Mouse (Mus musculus) lung, embryonic 16.5 days (tissue): ENCODE results near the gene Smap2. TPM values are rescaled to one million over a fixed set of nuclear protein-coding genes. Genes with fewer than 3 reads are reported as not detected.
A peak's percentile ranks its signal among the peaks of the same experiment; 100 is the strongest.

Experiments used
- ATAC-seq: fragments of 200-750 bp; cut with Nextera tagmentation; 2 replicates; pipeline ENCODE4 v1.8.0; 2017; ENCODE audit warnings: low read depth, mild to moderate bottlenecking, moderate library complexity
- H3K27ac ChIP-seq: fragments of 300-500 bp; sonication (generic); 2 replicates; pipeline ENCODE4 v1.5.1; 2014; ENCODE audit warnings: mild to moderate bottlenecking, control low read depth, low read length
- H3K27me3 ChIP-seq: fragments of 300-500 bp; sonication (generic); 2 replicates; pipeline ENCODE4 v1.6.1; 2014; ENCODE audit warnings: low read depth, low read length, mixed read lengths; ENCODE audit not compliant: control insufficient read depth, insufficient read depth
- H3K36me3 ChIP-seq: fragments of 300-500 bp; sonication (generic); 2 replicates; pipeline ENCODE4 v1.6.1; 2014; ENCODE audit warnings: low read length; ENCODE audit not compliant: control insufficient read depth, insufficient read depth
- H3K4me1 ChIP-seq: fragments of 300-500 bp; sonication (generic); replicated peaks from 2 replicates; pipeline ENCODE4 v1.6.1; 2014; ENCODE audit warnings: low read length, mixed read lengths; ENCODE audit not compliant: control insufficient read depth, insufficient read depth
- H3K4me2 ChIP-seq: fragments of 300-500 bp; sonication (generic); 2 replicates; pipeline ENCODE4 v1.6.1; 2014; ENCODE audit warnings: low read depth, low read length, control low read depth
- H3K4me3 ChIP-seq: fragments of 300-500 bp; sonication (generic); 2 replicates; pipeline ENCODE4 v1.5.1; 2014; ENCODE audit warnings: mild to moderate bottlenecking, low read length, control low read depth
- H3K9ac ChIP-seq: fragments of 300-500 bp; sonication (generic); 2 replicates; pipeline ENCODE4 v1.6.1; 2014; ENCODE audit warnings: low read length, control low read depth
- H3K9me3 ChIP-seq: fragments of 300-500 bp; sonication (generic); 2 replicates; pipeline ENCODE4 v1.6.1; 2016; ENCODE audit warnings: low read length; ENCODE audit not compliant: control insufficient read depth
- WGBS: fragments of 180-500 bp; shearing (Covaris S2); extraction: QIAGEN DNeasy Blood & Tissue Kit; methylation state at CpG from one replicate; pipeline ENCODE4 v1.1.7; 2014; 5-methylcytosine and 5-hydroxymethylcytosine counted together
- polyA plus RNA-seq: library from polyadenylated mRNA; unstranded; fragments of >200 nt; fragmentation: Nextera tagmentation; extraction: Ambion mirVana; gene quantifications from 2 replicates; pipeline ENCODE4 v1.2.1, GENCODE M21; 2015

Gene Smap2
- polyA plus RNA-seq, 1 experiment from 2014 or later = 12.6 TPM

DNA sequence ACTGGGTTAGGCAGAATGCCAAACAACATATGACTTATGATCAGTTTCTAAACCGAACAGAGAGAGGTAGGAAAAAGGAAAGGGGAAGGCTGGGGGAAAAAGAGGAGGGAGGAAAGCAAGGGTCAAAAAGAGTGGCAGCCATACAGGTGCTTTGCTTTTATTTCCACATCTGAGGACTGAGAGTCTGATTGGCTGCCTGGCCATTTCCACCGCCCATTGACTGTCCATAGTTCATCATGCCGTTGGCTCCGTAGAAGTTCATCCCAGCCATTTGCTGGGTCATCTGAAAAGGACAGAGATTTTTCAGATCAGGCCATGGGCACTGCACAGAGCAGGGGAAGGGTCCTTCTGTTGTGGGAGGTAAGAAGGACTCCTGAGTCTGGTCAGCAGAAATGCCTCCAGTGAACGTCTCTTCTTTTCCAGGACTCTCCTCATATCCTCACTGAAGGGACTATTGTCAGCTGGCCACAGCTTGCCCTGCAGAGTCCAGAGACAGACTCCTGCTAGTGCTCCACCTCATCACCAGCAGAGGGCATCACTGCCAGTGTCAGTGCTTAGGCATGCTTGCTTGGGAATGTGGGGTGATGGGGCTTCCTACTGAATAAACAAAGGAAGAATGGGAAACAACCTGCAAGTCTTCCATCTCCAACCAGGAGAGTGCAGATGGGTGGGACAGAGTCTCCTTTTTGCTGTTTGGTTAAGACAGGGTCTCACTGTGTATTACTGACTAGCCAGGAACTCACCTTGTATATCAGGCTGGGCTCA, 47.5 kb downstream of the Smap2 start:
- H3K4me3 ChIP-seq = no peak overlapping the region
- H3K36me3 ChIP-seq = peaks cover 11% of the 10 kb centered on the region
- H3K4me2 ChIP-seq = no peak overlapping the region
- H3K27ac ChIP-seq = no peak overlapping the region
- no peak for ATAC-seq
- no peaks in the 10 kb centered on the region for H3K27me3 ChIP-seq
- WGBS = 73% methylated on average over 5 of the region's 5 CpGs
- H3K4me1 ChIP-seq = no peaks in the 10 kb centered on the region
- no peaks in the 10 kb centered on the region for H3K9me3 ChIP-seq
- H3K9ac ChIP-seq = no peak overlapping the region

DNA sequence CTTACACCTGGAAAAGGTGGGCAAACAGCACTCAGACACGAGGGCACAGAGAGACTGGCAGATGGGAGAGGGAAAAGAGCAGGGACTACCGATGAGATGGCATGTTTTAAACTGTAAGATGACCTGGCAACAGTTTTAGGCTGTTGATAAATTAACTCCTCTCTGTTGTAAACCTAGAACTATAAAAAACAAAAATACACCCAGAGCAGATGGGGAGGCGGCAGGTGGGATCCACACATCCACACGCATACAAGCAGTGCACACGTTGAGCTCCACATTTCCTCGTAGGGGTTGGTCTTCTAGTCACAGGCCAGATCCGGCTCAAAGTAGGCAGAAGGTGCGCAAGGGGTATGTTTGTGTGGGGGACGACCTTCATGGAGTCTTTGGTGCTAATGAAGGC, 48.6 kb downstream of the Smap2 start:
- no peak overlapping the region for H3K9ac ChIP-seq
- no peaks in the 10 kb centered on the region for H3K4me1 ChIP-seq
- no peaks in the 10 kb centered on the region for H3K9me3 ChIP-seq
- H3K36me3 ChIP-seq = peaks cover 8% of the 10 kb centered on the region; the same call in 1 of the 2 replicates
- H3K27ac ChIP-seq = no peak overlapping the region
- H3K4me3 ChIP-seq = no peak overlapping the region
- H3K27me3 ChIP-seq = no peaks in the 10 kb centered on the region
- H3K4me2 ChIP-seq = no peak overlapping the region
- WGBS = 75% methylated on average over 9 of the region's 9 CpGs
- ATAC-seq = no peak

DNA sequence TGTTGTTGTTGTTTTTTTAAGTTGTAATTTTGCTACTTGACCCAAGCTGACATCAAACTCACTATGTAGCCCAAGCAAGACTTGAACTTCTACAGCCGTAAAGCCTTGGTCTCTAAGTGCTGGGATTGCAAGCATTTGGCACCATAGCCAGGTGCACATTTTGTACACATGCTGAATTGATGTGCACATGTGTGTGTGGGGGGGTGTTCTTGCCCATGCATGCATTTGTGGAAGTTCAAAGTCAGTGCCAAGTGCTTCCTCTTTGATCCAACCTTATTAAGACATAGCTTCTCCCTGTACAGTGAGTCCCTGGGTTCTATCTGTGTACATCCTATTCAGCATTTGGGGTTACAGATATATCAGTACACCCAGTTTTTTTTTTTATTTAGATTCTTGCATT, 61.5 kb downstream of the Smap2 start:
- H3K4me1 ChIP-seq = 0 out of 2 replicates have a peak, but pooled peaks cover 7% of the 10 kb centered on the region
- H3K9ac ChIP-seq = no peak overlapping the region
- no peaks in the 10 kb centered on the region for H3K27me3 ChIP-seq
- no peak overlapping the region for H3K4me3 ChIP-seq
- no peaks in the 10 kb centered on the region for H3K36me3 ChIP-seq
- H3K9me3 ChIP-seq = no peaks in the 10 kb centered on the region
- no peak for ATAC-seq
- H3K4me2 ChIP-seq = no peak overlapping the region
- WGBS = 84% methylated on average over 1 of the region's 1 CpGs
- no peak overlapping the region for H3K27ac ChIP-seq

DNA sequence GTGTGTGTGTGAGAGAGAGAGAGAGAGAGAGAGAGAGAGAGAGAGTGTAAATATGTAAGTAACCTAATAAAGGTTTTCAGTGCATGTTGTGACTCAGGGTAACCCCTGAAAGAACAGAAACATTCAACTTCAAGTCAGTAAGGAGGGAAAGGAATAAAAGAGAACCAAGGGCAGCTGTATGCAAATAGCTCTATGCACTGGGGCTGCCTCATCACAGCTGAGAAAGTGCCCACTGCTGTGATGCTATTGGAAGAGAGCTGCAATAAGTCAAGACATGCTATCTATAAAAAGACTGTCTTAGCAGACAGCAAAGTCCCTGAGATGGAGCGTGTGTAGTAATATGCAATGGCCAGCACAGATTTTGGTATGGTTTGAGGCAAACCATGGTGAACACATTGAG, 63.4 kb downstream of the Smap2 start:
- H3K4me1 ChIP-seq = peaks cover 11% of the 10 kb centered on the region; the same call in 1 of the 2 replicates
- ATAC-seq = no peak
- H3K36me3 ChIP-seq = no peaks in the 10 kb centered on the region
- no peak overlapping the region for H3K27ac ChIP-seq
- H3K9me3 ChIP-seq = no peaks in the 10 kb centered on the region
- H3K9ac ChIP-seq = no peak overlapping the region
- 85% methylated on average over 1 of the region's 1 CpGs for WGBS
- no peaks in the 10 kb centered on the region for H3K27me3 ChIP-seq
- H3K4me3 ChIP-seq = no peak overlapping the region
- no peak overlapping the region for H3K4me2 ChIP-seq

DNA sequence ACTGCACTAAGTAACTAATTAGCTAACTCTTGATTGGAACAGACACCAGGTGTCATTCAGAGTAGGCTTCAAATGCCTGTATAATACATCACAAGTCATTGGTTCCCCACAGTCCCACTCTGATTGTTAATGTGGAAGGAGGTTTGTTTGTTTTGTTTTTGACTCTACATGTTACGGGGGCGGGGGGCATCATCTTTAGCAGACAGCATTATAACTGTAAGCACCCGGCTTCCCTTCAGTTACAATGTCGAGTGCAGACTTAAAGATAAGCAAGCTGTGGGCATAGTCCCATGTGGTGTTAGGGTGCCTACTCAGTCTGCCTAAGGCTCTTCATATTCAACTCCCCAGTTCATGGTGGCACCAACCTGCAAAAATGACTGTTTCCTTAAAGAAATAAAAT, 64.0 kb downstream of the Smap2 start:
- Histone ChIP-seq H3K9me3 (no peaks in the 10 kb centered on the region), H3K4me2 (no peak overlapping the region), H3K36me3 (no peaks in the 10 kb centered on the region), H3K27ac (no peak overlapping the region), H3K4me1 (peaks cover 11% of the 10 kb centered on the region; the same call in 1 of the 2 replicates), H3K27me3 (no peaks in the 10 kb centered on the region), H3K9ac (no peak overlapping the region), H3K4me3 (no peak overlapping the region)
- WGBS = 61% methylated on average over 4 of the region's 4 CpGs
- no peak for ATAC-seq

DNA sequence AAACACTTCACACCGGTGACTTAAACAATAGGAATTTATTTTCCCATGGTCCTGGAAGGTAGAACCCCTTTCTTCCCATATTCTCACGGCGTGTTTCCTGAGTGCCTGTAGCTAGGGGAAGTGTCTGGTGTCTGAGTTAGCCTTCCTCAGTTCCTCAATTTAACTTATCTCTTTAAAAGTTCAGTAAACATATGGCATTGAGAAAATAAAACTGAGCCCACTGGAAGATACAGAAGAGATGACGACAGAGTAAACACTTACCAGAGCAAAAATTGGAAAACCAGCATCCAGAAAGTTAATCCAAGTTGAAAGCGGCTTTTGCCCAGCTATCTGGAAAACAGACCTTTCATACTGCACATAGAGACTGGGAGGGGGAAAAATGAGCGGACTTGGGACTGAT, 64.9 kb downstream of the Smap2 start:
- peak overlapping the region; percentile 84 for H3K9ac ChIP-seq

DNA sequence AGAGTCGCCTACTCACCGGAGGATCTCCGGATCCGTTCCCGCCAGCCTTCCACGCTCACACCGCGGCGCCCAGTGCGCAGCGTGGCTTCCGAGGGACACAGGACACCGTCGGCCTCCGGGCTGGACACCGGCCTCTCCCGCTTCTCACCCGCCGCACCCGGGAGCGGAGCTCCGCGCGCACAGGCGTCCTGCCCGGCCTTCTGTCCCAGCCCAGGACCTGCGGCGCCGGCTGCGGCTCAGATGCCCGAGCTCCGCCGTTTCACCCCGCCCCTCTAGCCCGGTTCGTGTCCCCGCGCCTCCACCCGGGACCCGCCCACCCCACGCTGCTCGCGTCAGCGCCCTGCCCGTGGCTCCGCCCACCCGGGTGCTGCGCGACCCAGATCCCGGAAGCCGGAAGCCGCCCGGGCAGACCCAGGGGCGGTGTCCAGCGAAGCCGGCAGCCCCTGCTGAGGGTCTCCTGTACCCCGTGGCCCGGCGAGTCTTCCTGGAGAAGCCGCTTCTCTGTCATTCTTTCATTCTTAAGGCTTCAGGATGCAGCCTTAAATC, 65.5 kb downstream of the Smap2 start, which contains the start of gene Zfp69:
TSS of gene Zfp69 (minus strand) at position 272 of the 546 bp plus-strand sequence.
- H3K9me3 ChIP-seq = no peaks in the 10 kb centered on the region
- peak; percentile 100 for ATAC-seq
- peaks cover 3% of the 10 kb centered on the region; the same call in 1 of the 2 replicates for H3K36me3 ChIP-seq
- peak within 1 kb of the TSS; percentile 84 for H3K27ac ChIP-seq
- no peaks in the 10 kb centered on the region for H3K27me3 ChIP-seq
- peaks cover 11% of the 10 kb centered on the region; the same call in 1 of the 2 replicates for H3K4me1 ChIP-seq
- peak within 1 kb of the TSS; percentile 74 for H3K4me3 ChIP-seq
- peak within 1 kb of the TSS; percentile 84 for H3K9ac ChIP-seq
- under 1% methylated on average over 52 of the region's 60 CpGs for WGBS
- H3K4me2 ChIP-seq = peak within 1 kb of the TSS; percentile 91

More for the DNA sequence above, 64.9 kb downstream of the Smap2 start:
- H3K36me3 ChIP-seq = 0 out of 2 replicates have a peak, but pooled peaks cover under 1% of the 10 kb centered on the region
- peak overlapping the region; percentile 84 for H3K27ac ChIP-seq
- no peaks in the 10 kb centered on the region for H3K27me3 ChIP-seq
- no peaks in the 10 kb centered on the region for H3K9me3 ChIP-seq
- H3K4me3 ChIP-seq = peak overlapping the region; percentile 74
- ATAC-seq = no peak
- H3K4me2 ChIP-seq = peak overlapping the region; percentile 91
- H3K4me1 ChIP-seq = peaks cover 11% of the 10 kb centered on the region; the same call in 1 of the 2 replicates
- 28% methylated on average over 6 of the region's 6 CpGs for WGBS

DNA sequence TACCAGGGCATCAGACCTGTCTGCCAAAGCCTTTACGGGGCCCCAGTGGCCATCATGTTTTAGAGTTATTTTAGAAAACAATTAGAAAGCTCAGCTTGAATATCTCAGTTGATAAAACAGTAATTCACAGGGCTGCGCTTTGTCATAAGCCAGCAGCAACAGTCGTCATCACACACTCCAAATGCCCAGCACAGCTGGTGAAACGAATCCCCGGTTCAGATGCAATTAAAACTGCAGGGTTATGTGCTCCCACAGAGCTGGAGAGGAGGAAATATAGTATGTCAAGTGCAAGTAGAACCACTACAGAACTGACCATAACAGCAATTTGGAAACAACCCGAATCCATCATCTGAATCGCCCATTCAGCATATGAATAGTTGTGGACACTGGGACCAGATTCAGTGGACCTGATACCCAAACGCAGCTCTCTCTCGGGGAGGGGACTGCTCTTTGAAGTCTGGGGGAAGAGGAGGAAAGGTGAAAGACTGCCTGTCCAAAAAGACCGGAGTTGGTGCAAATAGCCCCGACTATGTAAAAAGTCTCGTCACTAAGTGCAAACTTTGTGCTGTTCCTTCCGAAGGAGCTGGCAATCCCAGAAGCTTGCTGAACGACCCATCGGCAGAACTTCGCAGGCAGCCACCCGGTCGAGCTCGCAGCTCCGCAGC, 66.2 kb downstream of the Smap2 start:
- ATAC-seq = 0 out of 2 replicates have a peak, but pooled peaks have one; percentile 7
- Histone ChIP-seq H3K9ac (peak overlapping the region; percentile 84), H3K27ac (peak overlapping the region; percentile 84), H3K4me1 (peaks cover 11% of the 10 kb centered on the region; the same call in 1 of the 2 replicates), H3K4me2 (peak overlapping the region; percentile 91), H3K27me3 (no peaks in the 10 kb centered on the region), H3K4me3 (peak overlapping the region; percentile 74), H3K9me3 (no peaks in the 10 kb centered on the region), H3K36me3 (peaks cover 5% of the 10 kb centered on the region; the same call in 1 of the 2 replicates)
- WGBS = 3% methylated on average over 20 of the region's 20 CpGs

DNA sequence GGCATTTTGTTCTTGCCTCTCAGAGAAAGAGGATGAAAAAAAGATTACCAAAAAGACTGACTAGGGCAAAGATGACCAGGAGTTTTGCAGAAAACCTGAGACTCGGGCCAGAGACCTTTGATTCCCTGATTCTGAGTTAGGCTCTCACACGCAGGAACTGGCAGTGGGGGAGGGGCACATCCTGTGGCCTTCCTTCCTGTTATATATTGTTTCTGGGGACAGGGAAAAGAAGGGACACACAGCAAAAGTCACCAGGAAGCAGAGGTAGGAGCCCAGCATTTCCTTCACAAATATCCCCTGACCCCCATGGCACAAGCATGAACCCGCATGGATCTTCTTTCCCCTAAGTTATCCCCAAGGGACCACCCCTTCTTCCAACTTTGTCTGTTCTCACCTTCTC, 68.1 kb downstream of the Smap2 start:
- Histone ChIP-seq H3K4me3 (no peak overlapping the region; the same call in 1 of the 2 replicates), H3K27ac (peak overlapping the region; percentile 66), H3K4me1 (peaks cover 11% of the 10 kb centered on the region; the same call in 1 of the 2 replicates), H3K36me3 (peaks cover 5% of the 10 kb centered on the region; the same call in 1 of the 2 replicates), H3K9ac (no peak overlapping the region), H3K27me3 (no peaks in the 10 kb centered on the region), H3K4me2 (peak overlapping the region; percentile 35; the same call in 1 of the 2 replicates), H3K9me3 (no peaks in the 10 kb centered on the region)
- WGBS = 53% methylated on average over 3 of the region's 3 CpGs
- ATAC-seq = no peak
